Mouse (Mus musculus): Measurements from ENCODE around the gene Syt12.

DNA sequence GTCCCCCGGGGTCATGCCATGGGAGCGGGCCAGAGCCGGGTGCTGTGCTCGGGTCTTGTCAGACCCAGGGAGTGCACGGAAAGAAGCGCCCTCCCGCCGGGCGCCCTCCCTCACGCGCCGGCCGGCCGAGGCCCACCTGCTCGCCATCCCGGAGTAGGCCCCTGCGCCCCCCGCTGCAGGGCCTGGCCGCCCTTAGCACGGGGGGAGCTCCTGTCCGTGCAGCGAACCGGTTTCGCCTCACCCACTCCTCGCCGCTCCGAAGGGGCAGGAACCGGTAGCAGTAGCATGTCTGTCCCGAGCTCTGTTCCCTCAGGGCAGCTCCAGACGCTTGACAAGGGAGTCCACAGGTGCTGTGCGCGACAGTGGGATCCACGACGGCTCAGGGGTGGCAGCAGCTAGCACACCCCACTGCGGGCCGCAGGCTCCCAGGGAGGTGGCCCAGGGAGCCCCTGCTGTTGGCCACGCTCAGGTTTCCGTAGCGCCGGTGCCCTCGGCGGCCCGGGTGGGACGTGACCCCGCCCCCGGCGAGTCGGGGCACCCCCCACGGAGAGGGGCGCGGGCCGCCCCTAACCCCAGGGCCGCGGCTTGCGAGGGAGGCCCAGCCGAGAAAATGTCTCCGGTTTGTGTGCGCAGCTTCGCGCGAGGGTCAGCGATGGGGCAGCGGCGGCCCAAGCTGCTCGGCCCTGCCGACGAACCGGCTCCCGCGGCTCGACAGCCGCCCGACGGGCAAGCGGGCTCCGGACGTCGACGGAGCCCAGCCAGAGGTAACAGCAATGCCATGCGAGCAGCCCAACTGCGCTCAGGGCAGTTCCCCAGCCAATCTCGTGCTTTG lies 79.2 kb downstream of the Syt12 start, which contains the start of gene Kdm2a:
- TF ChIP-seq CTCF (IDR thresholded peaks at IDR 0.05; ENCODE audit: borderline replicate concordance, insufficient read depth, low read length) (no peak), POLR2A (IDR thresholded peaks at IDR 0.05; ENCODE audit: low read depth, low read length) (peak; percentile 17)
